Mouse (Mus musculus) frontal cortex, postnatal 36 days (tissue): ENCODE data around the gene Slc25a33.

ENCODE experiments used
- DNase-seq, 2 experiments: peaks; one replicate each; pipeline ENCODE4 v3.0.0; 2022; ENCODE audit warnings: low spot score in 2 of 2

The Slc25a33 gene

GRCm38 (mm10) chr4:149696189-149696971 lies 77.7 kb downstream of the Slc25a33 start:
- DNase-seq, result no peak
